Mouse (Mus musculus) limb, embryonic 15.5 days (tissue): ENCODE data around the gene Oas1e. TPM values are rescaled to one million over a fixed set of nuclear protein-coding genes. Genes with fewer than 3 reads are reported as not detected.
A peak's percentile ranks its signal among the peaks of the same experiment; 100 is the strongest.
"Not testable (repeated sequence)": the region's sequence is repeated elsewhere in the genome, so short reads cannot be mapped to it uniquely, and the experiment has no call there.

Source experiments
- ATAC-seq: fragments of 200-750 bp; cut with Nextera tagmentation; 2 replicates; pipeline ENCODE4 v1.8.0; 2017; ENCODE audit warnings: low read depth, moderate TSS enrichment; ENCODE audit not compliant: insufficient number of reproducible peaks, low FRiP score, low TSS enrichment
- H3K27ac ChIP-seq: fragments of 300-500 bp; sonication (generic); 2 replicates; pipeline ENCODE4 v1.5.1; 2015; ENCODE audit warnings: moderate library complexity, mild to moderate bottlenecking, inconsistent platforms
- H3K27me3 ChIP-seq: fragments of 300-500 bp; sonication (generic); 2 replicates; pipeline ENCODE4 v1.6.1; 2015; ENCODE audit warnings: inconsistent platforms
- H3K36me3 ChIP-seq: fragments of 300-500 bp; sonication (generic); 2 replicates; pipeline ENCODE4 v1.6.1; 2015; ENCODE audit warnings: inconsistent platforms
- H3K4me1 ChIP-seq: fragments of 300-500 bp; sonication (generic); 2 replicates; pipeline ENCODE4 v1.6.1; 2015; ENCODE audit warnings: inconsistent platforms
- H3K4me2 ChIP-seq: fragments of 300-500 bp; sonication (generic); 2 replicates; pipeline ENCODE4 v1.6.1; 2015; ENCODE audit warnings: mild to moderate bottlenecking, inconsistent platforms
- H3K4me3 ChIP-seq: fragments of 300-500 bp; sonication (generic); 2 replicates; pipeline ENCODE4 v1.5.1; 2015; ENCODE audit warnings: mild to moderate bottlenecking, inconsistent platforms
- H3K9ac ChIP-seq: fragments of 300-500 bp; sonication (generic); 2 replicates; pipeline ENCODE4 v1.6.1; 2015; ENCODE audit warnings: inconsistent platforms
- H3K9me3 ChIP-seq: fragments of 300-500 bp; sonication (generic); 2 replicates; pipeline ENCODE4 v1.6.1; 2016; ENCODE audit warnings: inconsistent platforms
- WGBS: fragments of 180-500 bp; shearing (Covaris S2); methylation state at CpG from one replicate; pipeline ENCODE4 v1.1.7; 2015; 5-methylcytosine and 5-hydroxymethylcytosine counted together
- polyA plus RNA-seq: library from polyadenylated mRNA; unstranded; fragments of >200 nt; fragmentation: Nextera tagmentation; extraction: Ambion mirVana; gene quantifications from 2 replicates; pipeline ENCODE4 v1.2.1, GENCODE M21; 2015

The Oas1e gene
- not detected in 2 replicates for polyA plus RNA-seq

GRCm38 (mm10) chr5:120795480-120796034 is at the start of gene Oas1e:
Gene Oas1e (minus strand): TSS chr5:120795530.
- H3K4me2 ChIP-seq, H3K4me3 ChIP-seq, H3K9me3 ChIP-seq, ATAC-seq, H3K9ac ChIP-seq, H3K27me3 ChIP-seq, H3K4me1 ChIP-seq, H3K27ac ChIP-seq, H3K36me3 ChIP-seq: not testable (repeated sequence)
- 63% methylated on average over 9 of the region's 9 CpGs for WGBS

- 21% methylated on average over 3 of the region's 3 CpGs for WGBS
- H3K4me2 ChIP-seq, result no peak overlapping the region
- no peaks in the 10 kb centered on the region for H3K36me3 ChIP-seq
- ATAC-seq, result 0 out of 2 replicates have a peak, but pooled peaks have one; percentile 57
- no peaks in the 10 kb centered on the region for H3K27me3 ChIP-seq
- no peaks in the 10 kb centered on the region for H3K9me3 ChIP-seq
- peak overlapping the region; percentile 69 for H3K27ac ChIP-seq
- peaks cover 11% of the 10 kb centered on the region for H3K4me1 ChIP-seq
- H3K9ac ChIP-seq, result no peak overlapping the region
- H3K4me3 ChIP-seq, result no peak overlapping the region
Measured at GRCm38 (mm10) chr5:120844713-120845112, 49.4 kb upstream of the Oas1e start.

GRCm38 (mm10) chr5:120836731-120837585 is 41.6 kb upstream of the Oas1e start:
- Histone ChIP-seq H3K4me2 (no peak overlapping the region), H3K9me3 (no peaks in the 10 kb centered on the region), H3K36me3 (no peaks in the 10 kb centered on the region), H3K4me1 (no peaks in the 10 kb centered on the region), H3K27ac (no peak overlapping the region), H3K4me3 (no peak overlapping the region), H3K27me3 (peaks cover 13% of the 10 kb centered on the region; the same call in 1 of the 2 replicates), H3K9ac (no peak overlapping the region)
- no peak for ATAC-seq
- 7% methylated on average over 8 of the region's 8 CpGs for WGBS

GRCm38 (mm10) chr5:120833335-120834280 is 38.3 kb upstream of the Oas1e start:
- no peak overlapping the region for H3K9ac ChIP-seq
- no peaks in the 10 kb centered on the region for H3K36me3 ChIP-seq
- no peaks in the 10 kb centered on the region for H3K9me3 ChIP-seq
- WGBS, result 13% methylated on average over 17 of the region's 17 CpGs
- ATAC-seq, result no peak
- no peak overlapping the region for H3K27ac ChIP-seq
- H3K4me3 ChIP-seq, result no peak overlapping the region
- no peak overlapping the region for H3K4me2 ChIP-seq
- H3K4me1 ChIP-seq, result no peaks in the 10 kb centered on the region
- H3K27me3 ChIP-seq, result peaks cover 13% of the 10 kb centered on the region; the same call in 1 of the 2 replicates

- no peaks in the 10 kb centered on the region for H3K9me3 ChIP-seq
- ATAC-seq, result no peak
- H3K27me3 ChIP-seq, result peaks cover 13% of the 10 kb centered on the region; the same call in 1 of the 2 replicates
- 69% methylated on average over 4 of the region's 4 CpGs for WGBS
- no peak overlapping the region for H3K27ac ChIP-seq
- H3K4me1 ChIP-seq, result no peaks in the 10 kb centered on the region
- H3K36me3 ChIP-seq, result no peaks in the 10 kb centered on the region
- H3K4me3 ChIP-seq, result no peak overlapping the region
- H3K4me2 ChIP-seq, result no peak overlapping the region
- no peak overlapping the region for H3K9ac ChIP-seq
Measured at GRCm38 (mm10) chr5:120831031-120831430, 35.7 kb upstream of the Oas1e start.

- Histone ChIP-seq H3K27me3 (no peaks in the 10 kb centered on the region), H3K4me3 (no peak overlapping the region), H3K4me2 (no peak overlapping the region), H3K4me1 (no peaks in the 10 kb centered on the region), H3K9me3 (no peaks in the 10 kb centered on the region), H3K9ac (no peak overlapping the region), H3K36me3 (no peaks in the 10 kb centered on the region), H3K27ac (no peak overlapping the region)
- ATAC-seq, result no peak
Measured at GRCm38 (mm10) chr5:120818999-120819398, 23.7 kb upstream of the Oas1e start.

GRCm38 (mm10) chr5:120815949-120816348 is 20.6 kb upstream of the Oas1e start:
- H3K9ac ChIP-seq, result no peak overlapping the region
- 69% methylated on average over 3 of the region's 3 CpGs for WGBS
- no peak overlapping the region for H3K4me2 ChIP-seq
- ATAC-seq, result no peak
- H3K36me3 ChIP-seq, result no peaks in the 10 kb centered on the region
- H3K4me3 ChIP-seq, result no peak overlapping the region
- peaks cover 16% of the 10 kb centered on the region for H3K4me1 ChIP-seq
- no peaks in the 10 kb centered on the region for H3K9me3 ChIP-seq
- no peak overlapping the region for H3K27ac ChIP-seq
- no peaks in the 10 kb centered on the region for H3K27me3 ChIP-seq

GRCm38 (mm10) chr5:120813023-120813422 is 17.7 kb upstream of the Oas1e start:
- peak overlapping the region; percentile 59 for H3K4me2 ChIP-seq
- H3K9me3 ChIP-seq, result no peaks in the 10 kb centered on the region
- 82% methylated on average over 6 of the region's 6 CpGs for WGBS
- peak overlapping the region; percentile 42; the same call in 1 of the 2 replicates for H3K9ac ChIP-seq
- peak overlapping the region; percentile 37 for H3K4me3 ChIP-seq
- peaks cover 16% of the 10 kb centered on the region for H3K4me1 ChIP-seq
- ATAC-seq, result no peak
- H3K27me3 ChIP-seq, result no peaks in the 10 kb centered on the region
- no peaks in the 10 kb centered on the region for H3K36me3 ChIP-seq
- H3K27ac ChIP-seq, result no peak overlapping the region

GRCm38 (mm10) chr5:120811951-120812819 is 16.9 kb upstream of the Oas1e start, which contains the start of gene Oas1c:
Gene Oas1c (minus strand): TSS chr5:120812514.
- Histone ChIP-seq H3K27ac (peak within 1 kb of the TSS; percentile 83), H3K27me3 (no peaks in the 10 kb centered on the region), H3K4me1 (peaks cover 16% of the 10 kb centered on the region), H3K9ac (peak within 1 kb of the TSS; percentile 42; the same call in 1 of the 2 replicates), H3K4me2 (peak within 1 kb of the TSS; percentile 59), H3K36me3 (no peaks in the 10 kb centered on the region), H3K4me3 (peak within 1 kb of the TSS; percentile 37), H3K9me3 (no peaks in the 10 kb centered on the region)
- 6% methylated on average over 18 of the region's 18 CpGs for WGBS
- peak; percentile 79 for ATAC-seq

GRCm38 (mm10) chr5:120809171-120809570 is 13.8 kb upstream of the Oas1e start:
- no peak overlapping the region for H3K9ac ChIP-seq
- no peak overlapping the region for H3K4me3 ChIP-seq
- H3K36me3 ChIP-seq, result no peaks in the 10 kb centered on the region
- peaks cover 16% of the 10 kb centered on the region for H3K4me1 ChIP-seq
- H3K27ac ChIP-seq, result no peak overlapping the region
- no peaks in the 10 kb centered on the region for H3K9me3 ChIP-seq
- no peak overlapping the region for H3K4me2 ChIP-seq
- ATAC-seq, result no peak
- WGBS, result 32% methylated on average over 6 of the region's 6 CpGs
- no peaks in the 10 kb centered on the region for H3K27me3 ChIP-seq

GRCm38 (mm10) chr5:120806458-120806857 is 11.1 kb upstream of the Oas1e start:
- H3K4me1 ChIP-seq, result peaks cover 2% of the 10 kb centered on the region; the same call in 1 of the 2 replicates
- no peak overlapping the region for H3K4me2 ChIP-seq
- no peak overlapping the region for H3K9ac ChIP-seq
- no peaks in the 10 kb centered on the region for H3K9me3 ChIP-seq
- 85% methylated on average over 1 of the region's 1 CpGs for WGBS
- ATAC-seq, result no peak
- no peak overlapping the region for H3K27ac ChIP-seq
- H3K36me3 ChIP-seq, result no peaks in the 10 kb centered on the region
- no peak overlapping the region for H3K4me3 ChIP-seq
- no peaks in the 10 kb centered on the region for H3K27me3 ChIP-seq
